Mouse (Mus musculus) bone marrow macrophage, adult 2 months (primary cell): ENCODE results near the gene Cadps2.

Experiments
- CTCF ChIP-seq: IDR thresholded peaks from 2 replicates; pipeline ENCODE4 v1.5.1; 2012; ENCODE audit warnings: low read depth, mild to moderate bottlenecking, low read length, moderate library complexity
- POLR2A ChIP-seq: IDR thresholded peaks from 2 replicates; pipeline ENCODE4 v1.6.1; 2012; ENCODE audit warnings: mild to moderate bottlenecking, low read depth, low read length, borderline replicate concordance

GRCm38 (mm10) chr6:23280811-23281513, 558.3 kb downstream of the Cadps2 start:
- no peak for TF ChIP-seq CTCF
- TF ChIP-seq POLR2A = no peak
